Mouse (Mus musculus) brain, embryonic 14.5 days (tissue): ENCODE results near the gene Brwd1. TPM values are rescaled to one million over a fixed set of nuclear protein-coding genes. Genes with fewer than 3 reads are reported as not detected.
"Not testable (repeated sequence)": the region's sequence is repeated elsewhere in the genome, so short reads cannot be mapped to it uniquely, and the experiment has no call there.

Source experiments
- DNase-seq: peaks from one replicate; pipeline ENCODE4 v3.0.0-alpha.2; 2011; ENCODE audit warnings: low read depth
- CTCF ChIP-seq: fragments of 200-500 bp; IDR thresholded peaks from 2 replicates; pipeline ENCODE4 v1.5.1; 2012; ENCODE audit warnings: inconsistent platforms, mild to moderate bottlenecking, moderate library complexity, borderline replicate concordance; ENCODE audit not compliant: insufficient read depth, insufficient read length; ENCODE audit errors: extremely low read depth
- POLR2A ChIP-seq: fragments of 200-500 bp; IDR thresholded peaks from 2 replicates; pipeline ENCODE4 v1.6.1; 2012; ENCODE audit warnings: mild to moderate bottlenecking, inconsistent platforms, borderline replicate concordance; ENCODE audit not compliant: poor library complexity, insufficient read depth, insufficient read length, severe bottlenecking; ENCODE audit errors: extremely low read depth
- polyA plus RNA-seq: library from polyadenylated mRNA; depleted of rRNA; stranded (reverse); fragments of >200 nt; gene quantifications from 2 replicates; pipeline ENCODE4 v1.2.3, GENCODE M21; 2012

Brwd1 gene
- polyA plus RNA-seq, 1 experiment, result 181 TPM

GRCm38 (mm10) chr16:96066174-96066573 lies 16.2 kb downstream of the Brwd1 start:
- DNase-seq, result no peak
- TF ChIP-seq CTCF (no peak), POLR2A (no peak)

DNA sequence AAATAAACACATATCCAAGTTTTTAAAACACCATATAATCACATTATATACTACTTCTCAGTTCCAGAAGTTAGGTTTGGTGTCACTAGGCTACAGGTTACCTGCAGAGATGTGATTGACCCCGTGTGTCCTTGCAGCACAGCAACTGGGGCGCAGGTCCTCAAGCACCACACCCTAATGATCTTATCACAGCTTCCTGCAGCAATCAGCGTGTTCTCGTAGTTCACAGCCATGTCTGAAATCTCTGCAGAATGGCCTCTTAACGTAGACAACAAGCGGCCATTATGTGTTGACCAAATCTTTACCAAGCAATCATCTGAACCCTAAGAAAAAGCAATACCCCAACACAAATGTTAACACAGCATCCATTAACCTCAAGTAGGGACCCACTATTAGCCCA lies 17.7 kb downstream of the Brwd1 start:
- TF ChIP-seq CTCF, result no peak
- no peak for TF ChIP-seq POLR2A
- no peak for DNase-seq

- no peak for TF ChIP-seq POLR2A
- TF ChIP-seq CTCF, result peak; percentile 17; the same call in 1 of the 2 replicates
- DNase-seq, result peak; percentile 36
These were observed 38.2 kb downstream of the Brwd1 start for GRCm38 (mm10) chr16:96044096-96044495.

- no peak for DNase-seq
- no peak for TF ChIP-seq CTCF
- no peak for TF ChIP-seq POLR2A
These were observed 41.6 kb downstream of the Brwd1 start for GRCm38 (mm10) chr16:96040691-96041090.

- TF ChIP-seq POLR2A (no peak), CTCF (no peak)
- DNase-seq, result peak; percentile 65
These were observed 42.8 kb downstream of the Brwd1 start for GRCm38 (mm10) chr16:96039538-96039937.

- no peak for DNase-seq
- TF ChIP-seq CTCF (no peak), POLR2A (no peak)
These were observed 47.9 kb downstream of the Brwd1 start for GRCm38 (mm10) chr16:96034473-96034872.

DNA sequence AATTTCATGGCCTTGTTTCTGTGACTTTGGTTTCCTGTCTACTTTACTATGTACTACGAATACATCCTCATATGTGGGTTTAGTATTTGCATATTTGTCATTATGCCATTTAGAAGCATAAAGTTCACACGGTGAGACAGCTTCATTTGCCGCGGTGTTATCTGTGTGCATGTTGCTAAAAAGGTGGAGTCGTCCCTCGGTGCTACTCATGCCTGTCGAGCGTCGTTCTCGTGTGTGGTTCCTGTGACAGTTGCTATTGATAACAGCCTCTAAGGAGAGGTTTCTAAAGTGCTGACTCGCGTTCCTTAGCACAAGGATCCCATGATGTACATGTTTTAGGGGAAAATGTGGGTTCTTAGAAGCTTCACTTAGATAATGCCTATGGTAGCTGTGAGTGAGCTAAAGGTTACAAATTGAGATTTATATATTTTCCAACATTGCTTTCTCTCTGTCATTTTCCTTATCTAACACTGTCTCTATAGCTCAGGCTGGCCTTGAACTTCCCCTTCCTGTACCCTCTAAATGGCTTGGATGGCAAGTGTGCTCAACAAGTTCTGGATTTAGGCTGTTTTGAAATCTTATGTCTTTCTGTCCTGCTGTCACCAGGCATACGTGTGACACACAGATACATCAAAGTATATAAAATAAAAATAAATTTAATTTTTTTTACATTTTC lies 49.8 kb downstream of the Brwd1 start:
- TF ChIP-seq POLR2A (no peak), CTCF (no peak)
- DNase-seq, result no peak

DNA sequence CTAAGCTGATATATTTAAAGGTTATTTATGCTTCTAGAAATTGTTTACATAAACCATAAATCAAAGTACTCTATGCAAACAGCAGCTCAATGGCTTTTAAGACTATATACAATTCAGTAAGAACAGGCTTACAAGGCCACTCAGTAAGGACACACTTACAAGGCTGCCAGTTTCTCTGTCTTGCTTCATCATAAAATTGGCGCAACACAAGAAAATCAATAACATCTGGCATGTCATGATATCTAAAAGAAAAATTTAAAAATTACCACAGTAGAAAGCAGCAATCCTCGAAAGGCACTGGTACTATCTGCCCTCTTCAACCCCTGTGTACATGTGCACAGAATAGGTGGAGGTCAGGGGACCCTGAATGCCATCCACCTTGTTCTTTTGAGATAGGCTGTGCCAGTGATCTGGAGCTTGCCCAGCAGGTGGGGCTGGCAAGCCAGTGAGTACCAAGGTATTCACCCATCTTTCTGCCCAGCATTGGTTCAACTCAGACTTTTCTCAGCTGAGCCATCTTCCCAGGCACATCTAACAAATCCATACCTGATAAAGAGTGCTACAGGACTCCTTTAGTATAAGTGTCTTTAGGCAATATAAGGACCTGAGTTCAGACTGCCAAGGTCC lies 51.7 kb downstream of the Brwd1 start:
- DNase-seq, result peak; percentile 2
- TF ChIP-seq CTCF (peak; percentile 43; the same call in 1 of the 2 replicates), POLR2A (no peak)

DNA sequence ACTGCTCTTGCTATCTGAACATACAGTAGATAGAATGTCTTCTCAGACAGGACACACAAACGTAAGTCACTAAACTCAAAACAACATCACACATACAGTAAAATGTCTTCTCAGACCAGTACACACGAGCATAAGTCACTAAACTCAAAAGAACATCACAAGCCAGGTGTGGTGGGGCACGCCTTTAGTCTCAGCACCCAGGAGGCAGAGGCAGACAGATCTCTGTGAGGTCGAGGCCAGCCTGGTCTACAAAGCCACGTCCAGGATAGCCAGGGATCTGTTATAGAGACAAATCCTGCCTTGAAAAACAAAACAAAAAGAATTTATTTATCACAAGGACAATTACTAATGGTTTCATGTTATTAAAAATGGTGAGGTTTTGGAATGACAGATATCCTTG lies 56.1 kb downstream of the Brwd1 start:
- no peak for TF ChIP-seq POLR2A
- DNase-seq, result no peak

- TF ChIP-seq CTCF (peak; percentile 12; the same call in 1 of the 2 replicates), POLR2A (no peak)
- no peak for DNase-seq
These were observed 57.1 kb downstream of the Brwd1 start for GRCm38 (mm10) chr16:96025244-96025643.

DNA sequence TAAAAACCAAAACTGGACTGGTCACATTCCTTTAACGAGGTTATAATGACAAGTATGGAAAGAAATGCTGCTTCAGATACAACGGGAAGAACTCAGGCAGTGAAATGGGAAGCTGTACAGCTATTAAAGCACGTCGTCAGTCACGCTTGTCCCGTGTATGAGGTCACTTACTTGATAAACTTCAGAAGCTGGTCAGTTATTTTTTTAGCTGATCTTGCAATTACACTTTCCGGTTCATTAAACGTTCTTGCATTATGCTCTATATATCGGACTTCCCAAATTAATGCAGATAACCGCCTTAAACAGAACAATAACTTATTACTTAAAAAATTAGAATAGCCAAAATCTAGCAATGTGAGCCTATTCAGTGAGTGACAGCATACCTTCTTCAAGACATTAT lies 61.3 kb downstream of the Brwd1 start:
- DNase-seq, result no peak
- TF ChIP-seq POLR2A (no peak), CTCF (no peak)

DNA sequence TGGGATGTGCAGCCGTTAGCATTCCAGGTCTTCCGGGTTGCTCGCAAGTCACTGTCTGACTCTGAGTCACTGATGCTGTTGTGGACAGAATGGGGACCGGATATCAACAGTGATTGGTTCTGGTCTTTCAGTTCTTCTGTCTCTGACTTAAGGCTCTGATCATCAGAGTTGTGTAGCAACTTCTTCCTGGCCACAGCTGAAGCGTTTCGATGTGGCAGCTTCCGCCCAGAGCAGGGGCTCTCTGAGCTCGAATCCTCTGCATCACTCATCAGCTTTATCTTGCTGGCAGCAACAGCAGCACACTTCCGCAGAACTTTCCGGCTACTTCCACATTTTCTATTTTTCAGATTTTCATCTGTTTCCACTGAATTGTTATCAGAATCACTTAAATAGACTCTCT lies 73.2 kb downstream of the Brwd1 start:
- not testable (repeated sequence) for DNase-seq

GRCm38 (mm10) chr16:96004278-96004677 lies 78.0 kb downstream of the Brwd1 start:
- DNase-seq, result not testable (repeated sequence)
